Mouse (Mus musculus): Measurements from ENCODE around the gene Adora1.

The Adora1 gene

DNA sequence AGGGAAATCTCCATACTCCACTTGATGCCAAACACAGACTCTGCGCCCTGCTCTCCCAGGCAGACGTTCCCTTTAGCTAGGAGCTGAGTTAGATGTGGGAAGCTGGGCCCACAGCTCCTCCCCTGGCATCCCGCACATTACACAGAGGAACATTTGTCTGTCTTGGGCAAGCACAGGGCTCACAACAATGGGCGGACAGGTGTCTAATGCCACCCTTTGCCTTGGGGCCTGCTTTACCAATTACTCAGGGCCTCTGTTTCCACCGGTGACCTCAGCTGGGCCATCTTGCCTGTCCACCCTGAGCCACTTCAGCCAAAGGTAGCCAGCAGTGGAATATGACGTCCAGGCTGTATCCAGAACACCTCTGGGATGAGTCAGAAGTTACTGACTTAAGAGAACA, 73.8 kb downstream of the Adora1 start:
- in situ Hi-C loops (cut with MboI, MseI), result loop anchor here (25.0 kb wide), 1 partner anchor 1599 kb away; no protein-coding TSS in a partner anchor

- in situ Hi-C loops (cut with MboI, MseI), result loop anchor here (25.0 kb wide), 1 partner anchor 1598 kb away; no protein-coding TSS in a partner anchor
Measured at GRCm38 (mm10) chr1:134160404-134160803, 74.8 kb downstream of the Adora1 start.

- in situ Hi-C loops (cut with MboI, MseI), result loop anchor here (5.0 to 25.0 kb wide), 2 partner anchors 88 to 1592 kb away; no protein-coding TSS in a partner anchor
Measured at GRCm38 (mm10) chr1:134154655-134155054, 80.6 kb downstream of the Adora1 start.

DNA sequence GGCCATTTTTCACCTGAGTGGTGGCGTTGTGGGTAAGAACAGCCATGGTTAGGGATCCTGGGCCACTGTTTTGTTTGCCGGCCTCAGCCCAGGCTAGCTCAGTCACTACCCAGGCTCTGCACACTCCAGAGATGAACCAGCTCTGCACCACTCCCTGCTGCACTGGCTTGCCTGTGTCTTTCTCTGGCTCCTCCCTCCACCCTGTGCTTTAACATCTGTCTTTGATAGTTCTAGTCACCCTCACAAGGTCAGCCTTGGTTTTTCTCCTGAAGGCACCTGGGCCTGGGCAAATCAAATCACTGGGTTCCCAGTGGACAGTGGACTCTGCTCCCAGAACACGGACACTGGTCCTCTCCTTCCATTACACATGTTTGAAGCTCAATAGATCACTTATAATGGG, 81.1 kb downstream of the Adora1 start:
- in situ Hi-C loops (cut with MboI, MseI), result loop anchor here (5.0 to 25.0 kb wide), 2 partner anchors 88 to 1592 kb away; no protein-coding TSS in a partner anchor

GRCm38 (mm10) chr1:134152626-134153590, 82.3 kb downstream of the Adora1 start:
- in situ Hi-C loops (cut with MboI, MseI), result loop anchor here (5.0 to 25.0 kb wide), 2 partner anchors 89 to 1591 kb away; no protein-coding TSS in a partner anchor

GRCm38 (mm10) chr1:134151655-134152412, 83.4 kb downstream of the Adora1 start:
- in situ Hi-C loops (cut with MboI, MseI), result loop anchor here (5.0 to 25.0 kb wide), 2 partner anchors 90 to 1590 kb away; no protein-coding TSS in a partner anchor

DNA sequence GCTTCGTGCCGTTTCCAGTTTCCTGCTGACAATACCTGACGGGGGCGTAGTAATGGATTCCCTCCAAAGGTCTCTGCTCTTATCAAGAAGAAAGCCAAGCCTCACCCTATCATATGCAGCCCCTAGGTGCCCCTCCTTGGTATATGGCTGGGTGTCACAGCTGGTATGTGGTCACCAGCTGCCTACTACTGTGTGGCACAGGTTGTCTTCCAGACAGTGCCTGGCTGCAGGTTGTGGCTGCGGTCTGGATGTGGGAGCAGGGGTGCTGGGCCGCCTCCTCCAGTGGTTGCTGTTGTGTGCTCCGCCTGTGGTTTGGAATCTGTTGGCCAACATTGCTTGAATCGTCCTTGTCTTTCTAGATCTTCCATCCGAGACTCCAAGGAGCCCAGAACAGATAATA, 84.5 kb downstream of the Adora1 start:
- in situ Hi-C loops (cut with MboI, MseI), result loop anchor here (5.0 to 25.0 kb wide), 2 partner anchors 92 to 1588 kb away; no protein-coding TSS in a partner anchor

- in situ Hi-C loops (cut with MboI, MseI), result loop anchor here (5.0 to 25.0 kb wide), 2 partner anchors 92 to 1588 kb away; no protein-coding TSS in a partner anchor
Measured at GRCm38 (mm10) chr1:134150076-134150475, 85.2 kb downstream of the Adora1 start.

All from regulatory T cell (primary cell).